Mouse (Mus musculus): ENCODE data around the gene Card11.

The Card11 gene

GRCm38 (mm10) chr5:140900866-140901265 lies 99.5 kb downstream of the Card11 start:
- no peak for DNase-seq

- no peak for DNase-seq
These were observed 109.3 kb downstream of the Card11 start for GRCm38 (mm10) chr5:140891080-140891479.

- no peak for DNase-seq
These were observed 110.3 kb downstream of the Card11 start for GRCm38 (mm10) chr5:140890050-140890449.

GRCm38 (mm10) chr5:140889539-140889938 lies 110.8 kb downstream of the Card11 start:
- DNase-seq = peak; percentile 12 to 31

GRCm38 (mm10) chr5:140887871-140888270 lies 112.5 kb downstream of the Card11 start:
- DNase-seq = no peak

- DNase-seq = no peak
These were observed 115.4 kb downstream of the Card11 start for GRCm38 (mm10) chr5:140884966-140885365.

GRCm38 (mm10) chr5:140882391-140882790 lies 118.0 kb downstream of the Card11 start:
- DNase-seq = no peak

GRCm38 (mm10) chr5:140880151-140880550 lies 120.2 kb downstream of the Card11 start:
- no peak for DNase-seq

GRCm38 (mm10) chr5:140878644-140879043 lies 121.7 kb downstream of the Card11 start:
- DNase-seq = no peak

- DNase-seq = no peak
These were observed 126.6 kb downstream of the Card11 start for GRCm38 (mm10) chr5:140873736-140874307.

- DNase-seq = no peak
These were observed 127.3 kb downstream of the Card11 start for GRCm38 (mm10) chr5:140873039-140873551.

GRCm38 (mm10) chr5:140872532-140873038 lies 127.8 kb downstream of the Card11 start:
- DNase-seq = no peak

GRCm38 (mm10) chr5:140871241-140871640 lies 129.1 kb downstream of the Card11 start:
- no peak for DNase-seq

- DNase-seq = peak; percentile 43 to 59
These were observed 131.3 kb downstream of the Card11 start for GRCm38 (mm10) chr5:140869034-140869433.

- DNase-seq = no peak
These were observed 140.7 kb downstream of the Card11 start for GRCm38 (mm10) chr5:140859730-140860129.

- DNase-seq = no peak
These were observed 142.0 kb downstream of the Card11 start for GRCm38 (mm10) chr5:140858335-140858734.

- DNase-seq = no peak
These were observed 142.8 kb downstream of the Card11 start for GRCm38 (mm10) chr5:140857432-140858154.

GRCm38 (mm10) chr5:140855909-140856530 lies 144.4 kb downstream of the Card11 start:
- no peak for DNase-seq

- DNase-seq = no peak
These were observed 145.7 kb downstream of the Card11 start for GRCm38 (mm10) chr5:140854700-140855099.

- no peak for DNase-seq
These were observed 146.7 kb downstream of the Card11 start for GRCm38 (mm10) chr5:140853723-140854122.

GRCm38 (mm10) chr5:140852435-140852996 lies 147.9 kb downstream of the Card11 start:
- no peak for DNase-seq

GRCm38 (mm10) chr5:140847300-140847729 lies 153.1 kb downstream of the Card11 start:
- DNase-seq = peak; percentile 36 to 50

- DNase-seq = no peak
These were observed 158.4 kb downstream of the Card11 start for GRCm38 (mm10) chr5:140841942-140842341.
